Mouse (Mus musculus) c-Kit-positive CD71-positive TER-119-negative erythroid progenitor cells, embryonic 14.5 days (primary cell): ENCODE results near the gene Abhd14b.
"Not testable (repeated sequence)": the region's sequence is repeated elsewhere in the genome, so short reads cannot be mapped to it uniquely, and the experiment has no call there.

Experiments used
- DNase-seq: peaks from one replicate; pipeline ENCODE4 v3.0.0-alpha.2; 2013; ENCODE audit warnings: low read depth

The Abhd14b gene

GRCm38 (mm10) chr9:106476002-106476923 lies 29.0 kb downstream of the Abhd14b start:
- no peak for DNase-seq

DNA sequence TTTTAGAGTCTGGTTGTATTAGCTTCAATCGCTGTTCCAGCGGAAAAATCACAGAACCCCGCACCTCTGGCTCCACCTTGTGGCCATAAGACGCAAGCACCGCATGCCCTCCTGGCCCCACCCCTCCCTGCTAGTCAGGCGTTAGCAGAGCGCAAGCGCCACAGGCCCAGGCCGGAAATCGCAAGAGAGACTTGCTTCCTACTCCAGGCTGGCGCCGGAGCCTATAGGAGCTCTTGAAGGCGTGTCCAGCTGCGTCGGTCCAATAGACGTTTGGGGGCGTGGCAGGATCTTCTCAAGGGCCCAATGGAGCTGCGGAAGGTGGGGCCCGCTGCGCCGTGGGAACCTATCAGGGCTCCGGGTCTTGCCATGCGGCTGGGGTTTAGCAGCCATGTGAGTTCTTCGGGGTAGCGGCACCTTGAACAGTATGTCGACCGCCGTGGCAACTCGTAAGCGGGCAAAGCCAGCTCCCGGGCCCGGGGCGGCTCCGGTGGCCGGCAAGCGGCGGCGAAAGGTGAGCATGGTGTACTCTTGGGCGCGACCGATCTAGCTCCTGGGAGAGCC lies 29.7 kb downstream of the Abhd14b start, which contains the start of gene Parp3:
TSS of gene Parp3 (minus strand) at position 26 of the 561 bp plus-strand sequence.
- peak; percentile 100 for DNase-seq

DNA sequence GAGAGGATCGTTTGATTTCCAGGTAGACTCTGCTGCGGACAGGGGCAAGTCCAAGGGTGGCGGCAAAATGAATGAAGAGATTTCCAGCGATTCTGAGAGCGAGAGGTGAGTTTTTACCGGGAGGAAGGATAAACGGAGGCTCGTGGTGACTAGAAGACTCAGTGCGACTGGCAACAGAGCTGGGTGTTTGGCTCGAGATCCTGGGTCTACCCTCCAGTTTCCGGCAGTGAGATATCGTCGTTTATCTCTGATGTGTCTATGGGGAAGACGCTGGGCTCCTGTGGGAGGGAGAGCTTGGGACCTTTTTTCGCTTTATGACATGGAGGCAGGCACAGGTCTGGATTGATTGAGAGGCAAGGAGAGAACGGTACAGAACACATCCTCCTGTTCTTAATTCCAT lies 30.4 kb downstream of the Abhd14b start:
- DNase-seq: no peak

GRCm38 (mm10) chr9:106478101-106478500 lies 30.8 kb downstream of the Abhd14b start:
- no peak for DNase-seq

GRCm38 (mm10) chr9:106480541-106480940 lies 33.3 kb downstream of the Abhd14b start:
- no peak for DNase-seq

- no peak for DNase-seq
These were observed 33.8 kb downstream of the Abhd14b start for GRCm38 (mm10) chr9:106481075-106481474.

DNA sequence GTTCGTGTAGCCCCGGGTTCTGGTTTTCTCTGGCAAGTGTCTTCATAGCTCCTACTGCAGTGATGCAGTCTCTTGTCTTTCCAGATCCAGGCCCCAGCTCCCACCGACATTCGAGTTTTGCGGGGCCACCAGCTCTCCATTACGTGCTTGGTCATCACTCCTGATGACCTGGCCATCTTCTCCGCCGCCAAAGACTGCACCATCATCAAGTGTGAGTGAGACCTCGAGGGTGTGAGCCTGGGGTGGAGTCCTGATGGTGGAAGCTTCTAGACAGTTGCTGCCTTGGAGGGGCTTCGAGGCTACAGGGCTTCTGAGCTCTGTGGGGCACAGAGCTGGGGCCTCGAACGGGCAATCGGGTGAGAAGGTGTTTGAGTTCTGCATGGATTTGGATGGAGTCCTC lies 34.4 kb downstream of the Abhd14b start:
- DNase-seq: no peak

GRCm38 (mm10) chr9:106482578-106483115 lies 35.4 kb downstream of the Abhd14b start:
- no peak for DNase-seq

DNA sequence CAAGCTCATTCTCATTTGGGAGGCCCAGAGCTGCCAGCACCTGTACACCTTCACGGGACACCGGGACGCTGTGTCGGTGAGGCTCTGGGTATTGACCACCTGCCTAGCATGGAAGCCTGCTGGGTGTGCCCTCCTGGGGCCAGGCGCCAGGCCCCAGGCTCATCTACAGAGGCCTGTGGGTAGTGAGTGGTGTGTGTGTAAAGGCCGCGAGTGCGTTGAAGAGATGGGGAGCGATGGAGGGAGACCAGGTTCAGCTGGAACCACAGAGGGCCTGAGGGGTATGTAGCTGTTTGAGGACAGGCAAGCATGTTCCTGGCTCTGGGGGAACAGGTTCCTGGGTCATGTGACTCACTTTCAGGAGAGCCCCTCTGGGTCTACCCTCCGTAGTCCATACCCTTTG lies 35.9 kb downstream of the Abhd14b start:
- no peak for DNase-seq

- no peak for DNase-seq
These were observed 36.3 kb downstream of the Abhd14b start for GRCm38 (mm10) chr9:106483606-106484005.

GRCm38 (mm10) chr9:106485076-106485475 lies 37.8 kb downstream of the Abhd14b start:
- no peak for DNase-seq

DNA sequence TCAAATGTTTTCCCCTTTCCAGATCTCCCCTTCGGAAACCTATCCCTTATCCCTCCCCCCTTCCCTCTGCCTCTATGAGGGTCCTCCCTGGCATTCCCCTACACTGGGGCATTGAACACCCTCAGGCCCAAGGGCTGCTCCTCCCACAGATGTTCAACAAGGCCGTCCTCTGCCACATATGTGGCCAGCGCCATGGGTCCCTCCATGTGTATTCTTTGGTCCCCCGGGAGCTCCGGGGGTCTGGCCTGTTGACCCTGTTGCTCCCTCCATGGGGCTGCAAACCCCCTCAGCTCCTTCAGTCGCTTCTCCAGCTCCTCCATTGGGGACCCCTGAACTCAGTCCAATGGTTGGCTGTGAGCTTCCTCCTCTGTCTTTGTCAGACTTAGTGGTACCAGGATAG lies 40.3 kb downstream of the Abhd14b start:
- DNase-seq: not testable (repeated sequence)

- DNase-seq: no peak
These were observed 52.4 kb downstream of the Abhd14b start, which contains the start of gene Iqcf1 for GRCm38 (mm10) chr9:106499667-106500066. Gene Iqcf1 (plus strand): TSS chr9:106499967.

GRCm38 (mm10) chr9:106501846-106502245 lies 54.6 kb downstream of the Abhd14b start:
- no peak for DNase-seq
